Mouse (Mus musculus) thymus, adult 2 months (tissue): ENCODE data around the gene Gm5129. TPM values are rescaled to one million over a fixed set of nuclear protein-coding genes. Genes with fewer than 3 reads are reported as not detected.
"Not testable (repeated sequence)": the region's sequence is repeated elsewhere in the genome, so short reads cannot be mapped to it uniquely, and the experiment has no call there.

Experiments used
- DNase-seq: peaks from one replicate; pipeline ENCODE4 v3.0.0; 2021
- H3K27ac ChIP-seq: fragments of 200-500 bp; 2 replicates; pipeline ENCODE4 v1.5.1; 2012; ENCODE audit warnings: low read length, control low read depth; ENCODE audit not compliant: control insufficient read depth, insufficient read depth
- H3K27me3 ChIP-seq: fragments of 200-500 bp; 2 replicates; pipeline ENCODE4 v1.6.1; 2012; ENCODE audit warnings: mild to moderate bottlenecking, low read length, moderate library complexity, mixed read lengths; ENCODE audit not compliant: control insufficient read depth, insufficient read depth
- H3K36me3 ChIP-seq: fragments of 200-500 bp; 2 replicates; pipeline ENCODE4 v1.6.1; 2012; ENCODE audit warnings: mild to moderate bottlenecking, low read length, moderate library complexity; ENCODE audit not compliant: control insufficient read depth, insufficient read depth
- H3K4me1 ChIP-seq: fragments of 200-500 bp; replicated peaks from 2 replicates; pipeline ENCODE4 v1.6.1; 2012; ENCODE audit warnings: low read length; ENCODE audit not compliant: control insufficient read depth, insufficient read depth
- H3K4me3 ChIP-seq: fragments of 200-500 bp; 2 replicates; pipeline ENCODE4 v1.5.1; 2012; ENCODE audit warnings: mild to moderate bottlenecking, low read length, control low read depth, moderate library complexity; ENCODE audit not compliant: control insufficient read depth, insufficient read depth
- CTCF ChIP-seq: fragments of 200-500 bp; IDR thresholded peaks from 2 replicates; pipeline ENCODE4 v1.5.1; 2012; ENCODE audit warnings: mild to moderate bottlenecking, control low read depth, low read length, moderate library complexity, borderline replicate concordance; ENCODE audit not compliant: control insufficient read depth, poor library complexity, insufficient read depth; ENCODE audit errors: extremely low read depth
- POLR2A ChIP-seq: fragments of 200-500 bp; IDR thresholded peaks from 2 replicates; pipeline ENCODE4 v1.6.1; 2012; ENCODE audit warnings: mild to moderate bottlenecking, low read length, control low read depth, moderate library complexity; ENCODE audit not compliant: control insufficient read depth, poor library complexity, insufficient read depth; ENCODE audit errors: extremely low read depth
- WGBS: fragments of 180-500 bp; shearing (Covaris S2); methylation state at CpG from one replicate; pipeline ENCODE4 v1.1.7; 2018; 5-methylcytosine and 5-hydroxymethylcytosine counted together
- polyA plus RNA-seq: library from polyadenylated mRNA; depleted of rRNA; stranded (reverse); fragments of >200 nt; gene quantifications from 2 replicates; pipeline ENCODE4 v1.2.3, GENCODE M21; 2012

Gm5129 gene
- polyA plus RNA-seq, 1 experiment = 1.3 TPM

DNA sequence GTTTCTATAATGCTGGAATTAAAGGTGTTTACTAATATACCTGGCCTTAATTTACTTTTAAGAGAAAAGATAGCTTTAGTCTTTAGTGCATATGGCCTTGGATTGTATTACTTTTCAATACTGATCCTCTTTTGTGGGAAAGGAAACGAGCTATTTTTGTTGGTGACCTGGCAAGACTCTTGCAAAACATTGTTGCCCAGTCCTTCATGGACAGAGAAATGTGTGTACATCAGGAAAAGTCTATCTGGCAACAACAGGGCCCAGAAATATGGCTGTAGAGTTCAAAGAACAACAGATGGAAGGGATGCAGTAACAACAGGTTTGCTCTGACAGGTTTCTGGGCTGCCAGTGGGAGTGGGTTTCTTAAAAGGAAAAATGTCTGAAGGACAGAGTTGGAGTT lies 4.9 kb upstream of the Gm5129 start:
- H3K27me3 ChIP-seq = no peaks in the 10 kb centered on the region
- H3K4me3 ChIP-seq = no peak overlapping the region
- WGBS = 96% methylated on average over 1 of the region's 1 CpGs
- H3K4me1 ChIP-seq = peaks cover 11% of the 10 kb centered on the region
- TF ChIP-seq CTCF (no peak), POLR2A (no peak)
- H3K27ac ChIP-seq = no peak overlapping the region
- DNase-seq = no peak
- H3K36me3 ChIP-seq = no peaks in the 10 kb centered on the region

DNA sequence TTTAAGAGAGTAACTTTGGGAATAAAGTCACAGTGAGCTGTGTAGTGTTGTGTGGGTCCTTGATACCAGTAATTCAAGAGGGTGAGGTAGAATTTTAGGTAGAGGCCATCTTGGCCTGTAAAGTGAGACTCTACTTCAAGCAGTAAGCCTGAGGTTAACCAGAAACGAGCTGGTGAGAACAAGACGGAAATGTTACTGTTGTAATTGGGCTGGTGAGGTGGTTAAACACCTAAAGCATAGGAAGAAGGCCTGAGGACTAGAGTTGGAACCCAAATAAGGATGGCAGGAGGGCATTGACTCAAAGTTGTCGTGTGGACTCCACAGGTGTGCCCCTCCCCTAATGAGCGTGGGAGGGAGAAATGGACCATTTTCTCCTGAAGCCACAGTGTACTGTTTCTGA lies 2.3 kb upstream of the Gm5129 start:
- H3K36me3 ChIP-seq = no peaks in the 10 kb centered on the region
- no peak overlapping the region for H3K27ac ChIP-seq
- H3K4me1 ChIP-seq = peaks cover 11% of the 10 kb centered on the region
- no peak overlapping the region for H3K4me3 ChIP-seq
- DNase-seq = no peak
- WGBS = 36% methylated on average over 4 of the region's 4 CpGs
- no peak for TF ChIP-seq CTCF
- no peak for TF ChIP-seq POLR2A
- H3K27me3 ChIP-seq = no peaks in the 10 kb centered on the region

DNA sequence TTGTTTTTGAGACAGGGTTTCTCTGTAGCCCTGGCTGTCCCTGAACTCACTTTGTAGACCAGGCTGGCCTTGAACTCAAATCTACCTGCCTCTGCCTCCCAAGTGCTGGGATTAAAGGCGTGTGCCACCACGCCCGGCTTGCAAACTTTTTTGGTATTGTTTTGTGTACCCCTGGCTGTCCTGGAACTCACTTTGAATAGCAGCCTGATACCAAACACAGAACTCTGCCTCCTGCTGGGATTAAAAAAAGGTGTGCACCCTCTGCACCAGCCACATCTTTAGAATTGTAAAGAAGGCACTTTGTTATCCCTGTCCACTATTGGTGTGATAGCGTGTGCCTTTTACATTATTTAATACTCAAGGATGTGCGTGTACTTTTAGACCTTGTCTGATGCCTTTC lies 1.7 kb upstream of the Gm5129 start:
- Histone ChIP-seq H3K4me1 (peaks cover 11% of the 10 kb centered on the region), H3K4me3 (no peak overlapping the region), H3K27me3 (no peaks in the 10 kb centered on the region), H3K36me3 (no peaks in the 10 kb centered on the region), H3K27ac (no peak overlapping the region)
- TF ChIP-seq CTCF = no peak
- TF ChIP-seq POLR2A = no peak
- DNase-seq = no peak
- WGBS = 90% methylated on average over 5 of the region's 5 CpGs

DNA sequence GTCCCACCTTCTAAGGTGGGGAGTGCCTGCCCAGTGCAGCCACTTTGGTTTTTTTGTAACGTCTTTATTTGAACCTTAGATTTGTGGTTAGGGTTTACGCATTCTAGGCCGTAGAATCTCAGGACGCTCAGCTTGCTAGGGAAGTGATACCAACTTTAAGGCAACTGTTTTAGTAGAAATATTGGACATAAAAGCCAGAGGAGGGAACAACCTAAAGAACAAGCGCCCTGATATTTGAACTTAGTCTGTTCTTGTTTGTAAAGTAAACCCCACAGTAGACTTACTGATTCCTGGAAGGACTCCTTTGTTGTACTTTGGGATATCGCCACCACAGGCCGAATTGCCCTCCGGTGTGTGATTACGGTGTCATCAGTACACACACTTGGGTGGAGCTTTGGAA lies 1.2 kb upstream of the Gm5129 start:
- WGBS = 32% methylated on average over 9 of the region's 9 CpGs
- H3K27ac ChIP-seq = no peak overlapping the region
- H3K36me3 ChIP-seq = no peaks in the 10 kb centered on the region
- no peak for DNase-seq
- no peak for TF ChIP-seq POLR2A
- no peak for TF ChIP-seq CTCF
- H3K27me3 ChIP-seq = no peaks in the 10 kb centered on the region
- peaks cover 11% of the 10 kb centered on the region for H3K4me1 ChIP-seq
- no peak overlapping the region for H3K4me3 ChIP-seq

DNA sequence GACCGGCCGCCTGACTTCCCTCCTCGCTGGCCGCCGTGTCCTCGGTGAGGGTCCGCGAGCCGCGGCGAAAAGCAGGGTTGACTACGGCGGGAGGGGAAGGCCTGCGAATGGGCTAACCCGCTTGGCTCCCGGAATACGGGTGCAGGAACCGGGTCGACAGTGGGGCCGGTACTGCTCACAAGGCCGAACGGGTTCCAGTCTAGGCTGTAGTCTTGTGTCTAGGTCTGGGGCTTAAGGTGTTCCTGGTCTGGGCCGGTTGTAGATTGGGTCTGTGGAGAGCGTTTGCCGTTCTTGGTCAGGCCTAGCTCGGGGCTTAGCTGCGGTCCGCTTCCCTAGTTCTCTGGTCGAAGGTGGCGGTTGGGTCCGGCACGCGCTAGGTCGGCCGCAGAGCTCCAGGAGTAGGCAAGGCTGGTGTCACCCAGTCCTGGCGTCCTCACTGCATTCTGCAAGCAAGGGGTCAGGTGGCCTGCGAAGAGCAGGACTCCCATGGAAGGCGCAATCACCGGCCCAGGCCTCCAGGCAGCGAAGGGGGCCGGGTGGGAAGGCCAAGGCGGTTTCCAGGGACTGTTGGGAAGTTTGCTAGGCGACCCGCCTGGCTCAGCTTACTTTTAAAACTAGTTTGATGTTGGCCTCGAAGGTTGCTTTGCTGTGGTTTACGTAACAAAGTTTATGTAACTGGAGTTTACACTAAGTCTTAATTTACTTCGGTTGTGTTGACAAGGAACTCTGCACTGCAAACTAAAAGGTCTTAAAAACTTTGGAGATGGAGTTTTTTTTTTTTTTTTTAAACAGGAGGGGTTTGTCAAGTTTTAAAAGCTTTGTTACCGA lies 551 bp upstream of the Gm5129 start:
- under 1% methylated on average over 48 of the region's 48 CpGs for WGBS
- H3K4me1 ChIP-seq = peaks cover 11% of the 10 kb centered on the region
- no peaks in the 10 kb centered on the region for H3K36me3 ChIP-seq
- no peaks in the 10 kb centered on the region for H3K27me3 ChIP-seq
- H3K4me3 ChIP-seq = peak overlapping the region; percentile 71
- H3K27ac ChIP-seq = peak overlapping the region; percentile 41
- TF ChIP-seq CTCF (no peak), POLR2A (no peak)
- DNase-seq = peak; percentile 60

DNA sequence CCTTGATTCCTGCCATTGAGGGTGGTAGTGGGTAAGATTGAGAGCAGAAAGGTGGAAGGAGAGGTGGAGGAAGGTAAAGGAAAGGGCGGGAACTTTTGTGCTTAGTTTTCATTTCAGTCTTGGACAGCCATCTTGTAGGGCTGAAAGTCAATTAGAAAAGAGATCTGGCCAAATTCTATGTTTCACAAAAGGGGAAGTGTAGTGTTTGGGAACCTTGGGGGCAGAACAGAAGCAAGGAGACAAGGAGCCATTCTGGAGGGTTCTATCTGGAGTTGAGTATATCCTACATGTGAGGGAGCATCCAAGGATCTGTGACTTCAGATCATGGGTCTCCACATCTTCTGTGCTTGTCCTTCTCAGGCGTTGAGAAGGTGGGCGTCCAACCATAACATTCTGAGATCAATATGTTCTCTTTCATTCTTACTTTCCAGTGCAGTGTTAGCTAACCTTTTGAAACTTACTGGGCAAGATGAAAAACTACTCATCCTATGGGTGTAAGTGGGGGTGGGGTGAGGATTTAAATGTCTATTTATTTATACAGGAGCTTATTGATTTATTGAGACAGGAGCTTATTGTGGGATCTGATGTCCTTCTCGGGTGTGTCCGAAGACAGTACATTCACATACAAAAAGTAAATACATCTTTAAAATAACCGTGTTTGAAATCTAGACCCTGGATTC lies 765 bp downstream of the Gm5129 start:
- 48% methylated on average over 6 of the region's 6 CpGs for WGBS
- Histone ChIP-seq H3K36me3 (no peaks in the 10 kb centered on the region), H3K27ac (peak overlapping the region; percentile 80), H3K27me3 (no peaks in the 10 kb centered on the region), H3K4me3 (peak overlapping the region; percentile 71), H3K4me1 (peaks cover 11% of the 10 kb centered on the region)
- TF ChIP-seq CTCF = no peak
- TF ChIP-seq POLR2A = no peak
- peak; percentile 8 for DNase-seq

DNA sequence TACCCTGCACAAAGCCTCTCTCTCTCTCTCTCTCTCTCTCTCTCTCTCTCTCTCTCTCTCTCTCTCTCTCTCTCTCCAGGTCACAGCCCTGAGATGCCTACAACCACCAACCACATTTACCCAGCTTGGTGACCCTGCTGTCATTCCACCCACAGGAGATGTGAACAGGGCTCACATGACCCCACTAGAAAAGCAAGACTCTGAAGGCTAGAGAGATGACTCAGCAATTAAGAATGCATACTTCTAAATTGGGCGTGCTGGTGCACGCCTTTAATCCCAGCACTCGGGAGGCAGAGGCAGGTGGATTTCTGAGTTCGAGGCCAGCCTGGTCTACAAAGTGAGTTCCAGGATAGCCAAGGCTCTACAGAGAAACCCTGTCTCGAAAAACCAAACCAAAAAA lies 9.7 kb downstream of the Gm5129 start:
- H3K36me3 ChIP-seq, H3K4me3 ChIP-seq, H3K4me1 ChIP-seq, H3K27ac ChIP-seq, DNase-seq, H3K27me3 ChIP-seq: not testable (repeated sequence)
- WGBS = 69% methylated on average over 5 of the region's 5 CpGs
